Mouse (Mus musculus): Measurements from ENCODE around the gene St8sia1. TPM values are rescaled to one million over a fixed set of nuclear protein-coding genes. Genes with fewer than 3 reads are reported as not detected.

The St8sia1 gene
- polyA plus RNA-seq, 1 experiment from 2014 or later, result 4.7 TPM

DNA sequence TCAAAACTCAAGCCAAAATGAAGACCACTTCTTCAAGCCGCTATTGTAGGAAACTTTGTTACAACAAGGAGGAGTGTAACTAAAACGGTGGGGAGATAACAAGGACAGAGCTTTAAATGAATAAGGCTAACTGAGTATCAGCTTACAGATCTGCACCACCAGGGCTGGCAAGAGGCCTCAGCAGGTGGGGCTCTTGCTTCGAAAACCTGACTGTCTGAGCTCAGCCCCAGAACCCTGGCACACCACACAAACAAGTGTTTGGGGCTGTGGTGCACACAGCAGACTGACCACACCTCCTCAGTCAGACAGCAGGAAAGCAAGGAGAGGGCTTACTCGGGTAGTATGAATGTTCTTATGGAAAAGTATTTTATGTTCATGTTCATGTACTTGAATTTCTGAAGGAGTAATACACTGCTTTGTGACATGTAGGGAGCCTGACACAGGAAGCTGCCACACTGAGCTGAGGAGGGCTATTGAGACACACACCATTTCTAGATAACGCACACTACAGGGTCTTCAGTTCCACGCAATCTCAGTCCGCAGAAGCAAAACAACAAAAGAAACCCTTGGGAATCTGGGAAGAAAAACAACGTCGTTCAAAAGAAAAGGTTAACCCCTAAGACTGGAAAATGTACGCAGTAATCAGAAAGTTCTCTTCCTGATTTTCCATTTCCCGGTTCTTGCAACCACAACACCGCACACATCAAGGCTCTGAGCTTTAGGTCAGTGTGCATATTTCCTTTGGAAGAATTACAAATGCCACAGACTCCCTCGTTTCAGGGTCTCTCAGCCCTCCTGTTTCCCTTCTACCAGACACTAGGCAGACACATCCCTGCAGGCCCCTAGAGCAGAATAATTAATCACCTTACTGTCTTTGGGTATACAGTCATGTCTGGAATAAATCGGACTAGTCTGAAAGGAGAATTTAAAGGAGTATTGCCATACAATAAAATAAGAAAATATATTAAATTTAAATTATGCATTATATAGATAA lies 29.8 kb upstream of the St8sia1 start:
- Histone ChIP-seq H3K27ac (ENCODE audit: low read depth, low read length) (no peak overlapping the region), H3K9me3 (replicated peaks; ENCODE audit: control insufficient read depth, low read length) (no peaks in the 10 kb centered on the region), H3K36me3 (ENCODE audit: control insufficient read depth, insufficient read depth, low read length) (no peaks in the 10 kb centered on the region), H3K4me3 (ENCODE audit: low read depth, low read length) (no peak overlapping the region), H3K4me1 (ENCODE audit: control insufficient read depth, insufficient read depth, low read length) (peaks cover 2% of the 10 kb centered on the region; the same call in 1 of the 2 replicates), H3K9ac (ENCODE audit: low read length) (no peak overlapping the region), H3K27me3 (replicated peaks; ENCODE audit: control insufficient read depth, insufficient read depth, low read length) (peaks cover 4% of the 10 kb centered on the region), H3K4me2 (ENCODE audit: low read length) (no peak overlapping the region)
- DNase-seq (ENCODE audit: low spot score) (no peak), ATAC-seq (peak; percentile 35; the same call in 1 of the 2 replicates)
- 33% methylated on average over 14 of the region's 14 CpGs for WGBS

DNA sequence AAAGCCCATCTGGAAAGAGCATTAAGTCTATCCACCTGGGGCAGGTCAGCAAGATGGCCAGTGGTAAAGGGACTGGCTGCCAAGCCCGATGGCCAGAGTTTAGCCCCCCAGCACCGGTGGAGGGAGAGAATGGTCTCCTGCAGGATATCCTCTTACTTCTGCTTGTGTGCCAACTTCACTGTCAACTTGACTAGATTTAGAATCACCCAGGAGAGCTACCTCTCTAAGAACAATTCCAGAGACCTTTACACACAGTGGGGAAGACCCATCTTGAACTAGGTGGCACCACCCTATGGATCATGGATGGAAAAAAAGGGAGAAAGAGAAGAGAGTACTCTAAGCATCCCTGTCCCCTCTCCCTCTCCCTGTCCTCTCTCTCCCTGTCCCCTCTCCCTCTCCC lies 28.7 kb upstream of the St8sia1 start:
- Histone ChIP-seq H3K9ac (ENCODE audit: low read length) (no peak overlapping the region), H3K36me3 (ENCODE audit: control insufficient read depth, insufficient read depth, low read length) (no peaks in the 10 kb centered on the region), H3K9me3 (replicated peaks; ENCODE audit: control insufficient read depth, low read length) (no peaks in the 10 kb centered on the region), H3K27me3 (replicated peaks; ENCODE audit: control insufficient read depth, insufficient read depth, low read length) (peaks cover 4% of the 10 kb centered on the region), H3K27ac (ENCODE audit: low read depth, low read length) (no peak overlapping the region), H3K4me2 (ENCODE audit: low read length) (no peak overlapping the region), H3K4me1 (ENCODE audit: control insufficient read depth, insufficient read depth, low read length) (peaks cover 2% of the 10 kb centered on the region; the same call in 1 of the 2 replicates), H3K4me3 (ENCODE audit: low read depth, low read length) (no peak overlapping the region)
- DNase-seq (ENCODE audit: low spot score), result no peak
- no peak for ATAC-seq
- WGBS, result 76% methylated on average over 2 of the region's 2 CpGs

DNA sequence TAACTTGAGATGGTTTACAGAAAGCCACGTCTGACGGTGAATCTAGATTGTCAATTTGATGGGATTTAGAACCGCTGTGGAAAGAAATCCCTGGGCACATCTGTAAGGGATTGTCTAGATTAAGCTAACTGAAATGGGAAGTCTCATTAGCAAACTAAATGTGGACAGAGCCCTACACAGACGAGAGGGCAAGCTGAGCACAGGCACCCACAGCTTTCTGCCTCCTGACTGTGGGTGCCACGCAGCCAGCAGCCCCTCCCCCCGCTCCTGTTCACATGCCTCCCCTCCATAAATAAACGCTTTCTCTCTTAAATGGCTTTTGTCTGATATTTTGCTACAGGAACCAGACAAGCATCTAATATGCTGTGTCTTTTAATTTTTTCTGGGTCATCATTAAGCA lies 27.8 kb upstream of the St8sia1 start:
- DNase-seq (ENCODE audit: low spot score) (no peak), ATAC-seq (no peak)
- no peaks in the 10 kb centered on the region for H3K9me3 ChIP-seq (replicated peaks; ENCODE audit: control insufficient read depth, low read length)
- peaks cover 2% of the 10 kb centered on the region; the same call in 1 of the 2 replicates for H3K4me1 ChIP-seq (ENCODE audit: control insufficient read depth, insufficient read depth, low read length)
- H3K4me2 ChIP-seq (ENCODE audit: low read length), result no peak overlapping the region
- WGBS, result 51% methylated on average over 7 of the region's 7 CpGs
- no peak overlapping the region for H3K4me3 ChIP-seq (ENCODE audit: low read depth, low read length)
- no peaks in the 10 kb centered on the region for H3K36me3 ChIP-seq (ENCODE audit: control insufficient read depth, insufficient read depth, low read length)
- peaks cover 4% of the 10 kb centered on the region for H3K27me3 ChIP-seq (replicated peaks; ENCODE audit: control insufficient read depth, insufficient read depth, low read length)
- no peak overlapping the region for H3K27ac ChIP-seq (ENCODE audit: low read depth, low read length)
- no peak overlapping the region for H3K9ac ChIP-seq (ENCODE audit: low read length)

DNA sequence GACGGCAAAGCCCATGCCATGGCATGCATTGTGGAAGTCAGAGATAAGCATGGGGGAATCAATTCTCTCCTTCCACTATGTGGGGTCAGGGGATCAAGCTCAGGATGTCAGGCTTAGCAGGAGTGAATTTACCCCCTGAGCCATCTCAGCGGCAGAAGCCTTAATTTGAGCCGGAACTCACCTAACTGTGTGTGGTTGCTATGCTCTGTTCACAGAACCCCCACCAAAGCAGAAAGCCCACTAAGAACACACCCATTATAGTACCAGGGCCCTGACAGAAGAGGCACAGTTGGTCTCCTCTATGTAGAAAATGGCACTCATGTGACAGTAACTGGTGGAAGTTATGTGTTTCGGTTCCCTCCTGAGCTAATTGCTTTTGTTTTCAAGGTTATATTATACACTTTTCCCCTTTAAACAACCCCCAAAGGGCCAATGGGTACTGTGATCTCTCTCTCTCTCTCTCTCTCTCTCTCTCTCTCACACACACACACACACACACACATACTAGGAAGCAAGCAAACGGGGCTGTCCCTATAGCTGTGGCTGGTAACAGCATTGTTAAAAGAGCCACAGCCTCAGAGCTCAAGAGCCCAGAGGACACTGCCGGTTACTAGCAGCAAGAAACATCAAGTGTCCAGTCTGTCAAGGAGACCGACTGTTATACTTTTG lies 27.3 kb upstream of the St8sia1 start:
- Histone ChIP-seq H3K9me3 (replicated peaks; ENCODE audit: control insufficient read depth, low read length) (no peaks in the 10 kb centered on the region), H3K4me1 (ENCODE audit: control insufficient read depth, insufficient read depth, low read length) (peaks cover 2% of the 10 kb centered on the region; the same call in 1 of the 2 replicates), H3K9ac (ENCODE audit: low read length) (no peak overlapping the region), H3K4me3 (ENCODE audit: low read depth, low read length) (no peak overlapping the region), H3K36me3 (ENCODE audit: control insufficient read depth, insufficient read depth, low read length) (no peaks in the 10 kb centered on the region), H3K27me3 (replicated peaks; ENCODE audit: control insufficient read depth, insufficient read depth, low read length) (peaks cover 4% of the 10 kb centered on the region), H3K4me2 (ENCODE audit: low read length) (no peak overlapping the region), H3K27ac (ENCODE audit: low read depth, low read length) (no peak overlapping the region)
- ATAC-seq, result no peak
- 61% methylated on average over 7 of the region's 7 CpGs for whole genome bisulfite sequencing
- no peak for DNase-seq (ENCODE audit: low spot score)

DNA sequence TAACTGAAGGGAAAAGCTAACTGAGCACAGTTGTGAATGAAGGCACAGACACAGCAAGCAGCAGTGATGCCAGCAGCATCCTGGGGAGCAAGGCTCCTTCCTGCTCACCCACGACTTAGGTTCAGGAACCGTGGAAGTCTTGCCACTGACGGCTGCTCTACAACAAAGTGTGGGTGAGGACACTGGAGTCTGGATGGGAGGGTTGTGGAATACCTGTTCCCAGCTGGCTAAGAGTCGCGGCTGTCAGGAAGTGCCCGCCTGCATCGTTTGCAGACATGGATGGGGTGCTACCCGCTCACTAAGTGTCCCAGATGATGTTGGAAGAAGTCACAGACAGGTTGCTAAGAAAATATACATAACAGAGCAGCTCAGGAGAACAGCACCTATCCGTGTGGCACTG lies 26.3 kb upstream of the St8sia1 start:
- H3K9ac ChIP-seq (ENCODE audit: low read length), result no peak overlapping the region
- no peak overlapping the region for H3K4me2 ChIP-seq (ENCODE audit: low read length)
- peaks cover 2% of the 10 kb centered on the region; the same call in 1 of the 2 replicates for H3K4me1 ChIP-seq (ENCODE audit: control insufficient read depth, insufficient read depth, low read length)
- H3K4me3 ChIP-seq (ENCODE audit: low read depth, low read length), result no peak overlapping the region
- H3K36me3 ChIP-seq (ENCODE audit: control insufficient read depth, insufficient read depth, low read length), result no peaks in the 10 kb centered on the region
- ATAC-seq (no peak), DNase-seq (ENCODE audit: low spot score) (no peak)
- peaks cover 4% of the 10 kb centered on the region for H3K27me3 ChIP-seq (replicated peaks; ENCODE audit: control insufficient read depth, insufficient read depth, low read length)
- no peaks in the 10 kb centered on the region for H3K9me3 ChIP-seq (replicated peaks; ENCODE audit: control insufficient read depth, low read length)
- no peak overlapping the region for H3K27ac ChIP-seq (ENCODE audit: low read depth, low read length)
- WGBS, result 83% methylated on average over 9 of the region's 9 CpGs

DNA sequence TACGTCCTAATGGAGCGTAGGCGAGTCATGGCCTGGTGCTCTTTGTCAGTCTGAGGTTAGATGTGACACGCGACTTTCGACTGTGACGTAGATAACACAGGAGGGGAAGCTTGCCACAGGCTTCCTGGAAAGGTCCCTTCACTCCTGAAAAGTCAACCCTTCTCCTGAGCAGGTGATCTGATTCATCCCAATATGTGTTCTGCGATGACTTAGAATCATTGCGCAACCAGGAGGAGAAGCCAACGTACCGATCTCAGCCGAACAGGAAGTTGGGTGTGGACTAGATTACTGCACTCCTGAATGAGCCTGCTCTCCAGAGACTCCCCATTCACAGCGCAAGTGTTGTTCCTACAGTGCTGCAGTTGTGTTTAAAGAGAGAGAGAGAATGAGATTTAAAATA lies 25.2 kb upstream of the St8sia1 start:
- Histone ChIP-seq H3K4me1 (ENCODE audit: control insufficient read depth, insufficient read depth, low read length) (0 out of 2 replicates have a peak, but pooled peaks cover 2% of the 10 kb centered on the region), H3K4me3 (ENCODE audit: low read depth, low read length) (no peak overlapping the region), H3K4me2 (ENCODE audit: low read length) (no peak overlapping the region), H3K36me3 (ENCODE audit: control insufficient read depth, insufficient read depth, low read length) (no peaks in the 10 kb centered on the region), H3K27me3 (replicated peaks; ENCODE audit: control insufficient read depth, insufficient read depth, low read length) (peaks cover 4% of the 10 kb centered on the region), H3K9me3 (replicated peaks; ENCODE audit: control insufficient read depth, low read length) (no peaks in the 10 kb centered on the region), H3K27ac (ENCODE audit: low read depth, low read length) (no peak overlapping the region), H3K9ac (ENCODE audit: low read length) (no peak overlapping the region)
- 95% methylated on average over 13 of the region's 13 CpGs for WGBS
- DNase-seq (ENCODE audit: low spot score) (no peak), ATAC-seq (no peak)

DNA sequence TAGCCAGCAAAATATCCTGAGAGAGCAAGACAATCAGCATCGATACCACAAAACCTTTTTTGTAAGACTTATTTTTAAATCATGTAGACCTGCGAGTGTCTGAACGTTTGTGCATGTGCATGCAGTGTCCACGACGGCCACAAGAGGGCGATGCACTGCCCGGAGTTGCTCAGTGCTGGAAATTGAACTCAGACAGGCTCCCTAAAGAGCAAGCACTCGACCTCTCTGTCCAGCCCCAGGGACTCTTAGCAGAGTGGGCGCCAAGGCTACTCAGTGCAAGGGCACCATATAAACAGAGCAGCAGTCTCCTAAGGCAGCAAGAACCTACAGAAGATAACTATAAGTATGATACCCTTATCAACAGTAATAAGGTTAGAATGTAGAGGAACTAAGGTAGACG lies 24.5 kb upstream of the St8sia1 start:
- no peak overlapping the region for H3K4me3 ChIP-seq (ENCODE audit: low read depth, low read length)
- peak; percentile 57 for DNase-seq (ENCODE audit: low spot score)
- 27% methylated on average over 10 of the region's 10 CpGs for WGBS

DNA sequence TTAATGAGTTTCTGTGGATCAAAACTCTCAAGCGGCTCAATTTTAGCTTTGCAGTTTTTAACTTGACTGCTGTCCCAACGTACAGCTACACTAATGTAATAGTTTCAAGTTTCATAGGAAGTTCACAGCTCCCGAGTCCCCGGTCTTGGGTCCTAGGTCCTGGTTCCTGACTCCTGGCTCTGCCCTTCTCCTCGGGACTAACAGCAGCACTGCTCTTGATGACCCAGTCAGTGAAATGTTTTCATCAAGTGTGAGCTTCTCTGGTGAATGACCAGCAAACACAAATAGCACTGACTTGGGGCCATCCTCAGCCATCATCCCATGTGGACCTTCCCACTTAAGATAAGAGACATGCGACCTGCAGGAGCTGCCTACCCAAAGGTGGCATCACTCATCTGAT lies 24.0 kb upstream of the St8sia1 start:
- Histone ChIP-seq H3K9me3 (replicated peaks; ENCODE audit: control insufficient read depth, low read length) (no peaks in the 10 kb centered on the region), H3K4me1 (ENCODE audit: control insufficient read depth, insufficient read depth, low read length) (no peaks in the 10 kb centered on the region), H3K27me3 (replicated peaks; ENCODE audit: control insufficient read depth, insufficient read depth, low read length) (peaks cover 4% of the 10 kb centered on the region), H3K4me2 (ENCODE audit: low read length) (no peak overlapping the region), H3K4me3 (ENCODE audit: low read depth, low read length) (no peak overlapping the region), H3K27ac (ENCODE audit: low read depth, low read length) (no peak overlapping the region), H3K9ac (ENCODE audit: low read length) (no peak overlapping the region), H3K36me3 (ENCODE audit: control insufficient read depth, insufficient read depth, low read length) (no peaks in the 10 kb centered on the region)
- 79% methylated on average over 6 of the region's 6 CpGs for WGBS
- ATAC-seq (no peak), DNase-seq (ENCODE audit: low spot score) (no peak)

More for the DNA sequence above, 24.5 kb upstream of the St8sia1 start:
- Histone ChIP-seq H3K27me3 (replicated peaks; ENCODE audit: control insufficient read depth, insufficient read depth, low read length) (peaks cover 4% of the 10 kb centered on the region), H3K27ac (ENCODE audit: low read depth, low read length) (no peak overlapping the region), H3K4me1 (ENCODE audit: control insufficient read depth, insufficient read depth, low read length) (no peaks in the 10 kb centered on the region), H3K9me3 (replicated peaks; ENCODE audit: control insufficient read depth, low read length) (no peaks in the 10 kb centered on the region), H3K36me3 (ENCODE audit: control insufficient read depth, insufficient read depth, low read length) (no peaks in the 10 kb centered on the region), H3K9ac (ENCODE audit: low read length) (no peak overlapping the region), H3K4me2 (ENCODE audit: low read length) (no peak overlapping the region)
- peak; percentile 62 for ATAC-seq
